Comparison of ENCODE assay signal across 24 mouse cellular contexts in genomic region chr6:50437815-50438214, GRCm38 (mm10). TPM values are rescaled to one million over a fixed set of nuclear protein-coding genes. Genes with fewer than 3 reads are reported as not detected.
DNase-seq lines count a peak whose midpoint lies in the region; ATAC-seq and TF ChIP-seq lines count a peak whose summit lies in the region.
"Had no signal": no experiment of that assay in that cellular context is flagged by ENCODE, and none has a peak within 500 bp of the region (broad histone marks: within the 10 kb centered on the region; RNA-seq: fewer than 3 reads in every experiment).

No protein-coding gene starts in this region.

- no peaks in the 10 kb centered on the region for H3K9me3 ChIP-seq in liver, postnatal 0 days (ENCODE audit: low read length)
- H3K9me3 ChIP-seq: embryonic facial prominence, embryonic 15.5 days; limb, embryonic 13.5 days; liver, embryonic 15.5 days had no signal

- TF ChIP-seq CTCF in liver, postnatal 0 days (IDR thresholded peaks at IDR 0.05; ENCODE audit: low read depth) = no peak

- no peak overlapping the region for H3K4me2 ChIP-seq in liver, postnatal 0 days (ENCODE audit: low read depth, low read length)
- H3K4me2 ChIP-seq: embryonic facial prominence, embryonic 15.5 days; limb, embryonic 13.5 days; liver, embryonic 15.5 days had no signal

- H3K4me1 ChIP-seq in liver, postnatal 0 days (ENCODE audit: insufficient read depth) = no peaks in the 10 kb centered on the region
- H3K4me1 ChIP-seq: liver, embryonic 15.5 days had no signal

- peak overlapping the region; percentile 23 for H3K27ac ChIP-seq in liver, postnatal 0 days (ENCODE audit: low read depth)
- H3K27ac ChIP-seq: embryonic facial prominence, embryonic 15.5 days; gastrocnemius, adult 2 months; limb, embryonic 13.5 days; liver, embryonic 15.5 days had no signal

- WGBS in liver, postnatal 0 days (ENCODE audit: insufficient replicate concordance) = 80% methylated on average over 2 of the region's 2 CpGs

- peak; percentile 32; the same call in 1 of the 2 replicates for TF ChIP-seq EP300 in liver, postnatal 0 days (IDR thresholded peaks at IDR 0.05; ENCODE audit: low read depth)

- intact Hi-C loops in heart, postnatal 25 days (cut with DNase I) = loop anchor here (5.0 kb wide), 1 partner anchor 81 kb away; no protein-coding TSS in a partner anchor

- peak; percentile 85 for ATAC-seq in liver, postnatal 0 days
- ATAC-seq in megakaryocyte, adult 5-6 weeks (ENCODE audit: poor library complexity, severe bottlenecking) = peak; percentile 92
- ATAC-seq: forebrain, embryonic 14.5 days; hindbrain, embryonic 16.5 days; intestine, embryonic 16.5 days; lung, postnatal 0 days had no signal

- H3K9ac ChIP-seq in liver, postnatal 0 days (replicated peaks) = no peak overlapping the region
- H3K9ac ChIP-seq: embryonic facial prominence, embryonic 15.5 days; limb, embryonic 13.5 days; liver, embryonic 15.5 days had no signal

- peak; percentile 95 for DNase-seq in heart, adult 11 months
- DNase-seq in heart, postnatal 25 days (ENCODE audit: low spot score) = no peak
- DNase-seq in liver, postnatal 0 days = no peak
- no peak for DNase-seq in liver
- peak; percentile 78 for DNase-seq in adipocyte (ENCODE audit: low spot score)
- DNase-seq in layer of hippocampus, postnatal 10 days (ENCODE audit: low spot score in 2 of 2) = no peak
- no peak for DNase-seq in thymus, postnatal 10 days (ENCODE audit: low spot score in 2 of 2)
- DNase-seq: adrenal gland, postnatal 14 days; cerebellum, adult 8-10 months; gastrocnemius, adult 2 months; kidney, adult 9 months; kidney, postnatal 14 days; midbrain, embryonic 14.5 days; right cerebral cortex, adult 18-20 months; right cerebral cortex, postnatal 4 days; thymus, postnatal 25 days had no signal

- H3K27me3 ChIP-seq in liver, postnatal 0 days (ENCODE audit: insufficient read depth, low read length) = no peaks in the 10 kb centered on the region
- H3K27me3 ChIP-seq: embryonic facial prominence, embryonic 15.5 days; limb, embryonic 13.5 days; liver, embryonic 15.5 days had no signal

- no peak overlapping the region for H3K4me3 ChIP-seq in liver, postnatal 0 days (ENCODE audit: low read depth, low read length)
- H3K4me3 ChIP-seq: embryonic facial prominence, embryonic 15.5 days; gastrocnemius, adult 2 months; limb, embryonic 13.5 days; liver, embryonic 15.5 days had no signal

- no peaks in the 10 kb centered on the region for H3K36me3 ChIP-seq in liver, postnatal 0 days (replicated peaks; ENCODE audit: insufficient read depth, low read length)
- H3K36me3 ChIP-seq: embryonic facial prominence, embryonic 15.5 days; liver, embryonic 15.5 days had no signal

RNA-seq across cellular contexts. Expression of gene Osbpl3, which starts 18.2 kb away (rescaled TPM):
- total RNA-seq in heart, postnatal 25 days (2021) = 10 to 100 TPM; 26.1 to 33.5 TPM
- 0.73 and 0.96 TPM in 2 replicates for polyA plus RNA-seq in liver, postnatal 0 days (2015; fragmentation: Nextera tagmentation; extraction: Ambion mirVana)
- 9.0 and 10.7 TPM in 2 replicates for total RNA-seq in megakaryocyte, adult 5-6 weeks (2015)
- 15.5 and 17.9 TPM in 2 replicates for total RNA-seq in megakaryocyte, adult 5-6 weeks (2017)
- total RNA-seq in layer of hippocampus, postnatal 10 days (2021) = 10 to 100 TPM; 18.3 to 25.0 TPM

Comparison
In these comparisons a context has a peak if more than half of its experiments do, and no peak if none do; other contexts are left out.
1. DNase-seq: peak in heart, adult 11 months (single experiment) and adipocyte (single experiment); none in heart, postnatal 25 days (single experiment), liver, postnatal 0 days (single experiment), liver (single experiment), layer of hippocampus, postnatal 10 days (0 of 2) and thymus, postnatal 10 days (0 of 2).